Mouse (Mus musculus) CH12.LX (cell line): Measurements from ENCODE around the gene Grhl1.

Experiments
- CTCF ChIP-seq, 2 experiments: IDR thresholded peaks in 1 of 2; conservative IDR thresholded peaks in 1 of 2; 2 replicates each; pipeline ENCODE4 v1.5.1; 2011 to 2012; ENCODE audit warnings: low read depth in 2 of 2, low read length in 2 of 2, improper control_type of control experiment in 1 of 2, inconsistent platforms in 1 of 2, mild to moderate bottlenecking in 1 of 2, moderate library complexity in 1 of 2
- E2F4 ChIP-seq: IDR thresholded peaks from 2 replicates; pipeline ENCODE4 v1.6.1; 2011; ENCODE audit warnings: low read depth, low read length, improper control_type of control experiment; ENCODE audit not compliant: insufficient replicate concordance
- EP300 ChIP-seq: IDR thresholded peaks from 2 replicates; pipeline ENCODE4 v1.6.1; 2011; ENCODE audit warnings: low read length, improper control_type of control experiment
- ETS1 ChIP-seq: conservative IDR thresholded peaks from 2 replicates; pipeline ENCODE4 v1.6.1; 2012; ENCODE audit warnings: low read depth, mild to moderate bottlenecking, inconsistent platforms, low read length, improper control_type of control experiment, moderate library complexity
- GABPA ChIP-seq: IDR thresholded peaks from 2 replicates; pipeline ENCODE4 v1.6.1; 2012; ENCODE audit warnings: low read depth, low read length, improper control_type of control experiment, inconsistent platforms; ENCODE audit not compliant: insufficient replicate concordance
- IRF4 ChIP-seq: IDR thresholded peaks from 2 replicates; pipeline ENCODE4 v1.6.1; 2014; ENCODE audit warnings: low read depth, mild to moderate bottlenecking, inconsistent platforms, low read length, improper control_type of control experiment
- JUND ChIP-seq: conservative IDR thresholded peaks from 2 replicates; pipeline ENCODE4 v1.6.1; 2011; ENCODE audit warnings: low read depth, low read length, improper control_type of control experiment
- MYC ChIP-seq: IDR thresholded peaks from 2 replicates; pipeline ENCODE4 v1.6.1; 2011; ENCODE audit warnings: low read depth, mild to moderate bottlenecking, improper control_type of control experiment, low read length
- POLR2A ChIP-seq: IDR thresholded peaks from 2 replicates; pipeline ENCODE4 v1.6.1; 2011; ENCODE audit warnings: low read depth, mild to moderate bottlenecking, improper control_type of control experiment, low read length
- RCOR1 ChIP-seq: conservative IDR thresholded peaks from 2 replicates; pipeline ENCODE4 v1.6.1; 2012; ENCODE audit warnings: low read depth, mild to moderate bottlenecking, inconsistent platforms, low read length, improper control_type of control experiment
- UBTF ChIP-seq: IDR thresholded peaks from 2 replicates; pipeline ENCODE4 v1.6.1; 2012; ENCODE audit warnings: low read depth, mild to moderate bottlenecking, inconsistent platforms, low read length, improper control_type of control experiment, moderate library complexity
- ZC3H11A ChIP-seq: IDR thresholded peaks from 2 replicates; pipeline ENCODE4 v1.6.1; 2012; ENCODE audit warnings: low read depth, mild to moderate bottlenecking, inconsistent platforms, low read length, improper control_type of control experiment

GRCm38 (mm10) chr12:24552531-24552930, 19.6 kb upstream of the Grhl1 start:
- TF ChIP-seq JUND (no peak), EP300 (no peak), CTCF (conservative IDR thresholded peaks at IDR 0.05 in 1 of 2, IDR thresholded peaks at IDR 0.05 in 1 of 2; ENCODE audit: low read depth in 2 of 2, low read length in 2 of 2) (no peak), ETS1 (no peak), IRF4 (no peak), POLR2A (no peak), GABPA (no peak), MYC (no peak), E2F4 (no peak), ZC3H11A (no peak), UBTF (no peak), RCOR1 (no peak)
